Mouse (Mus musculus) testis, adult 2 months (tissue): ENCODE data around the gene Cd6.

Experiments
- CTCF ChIP-seq: fragments of 200-500 bp; IDR thresholded peaks from 2 replicates; pipeline ENCODE4 v1.5.1; 2012; ENCODE audit warnings: low read depth, mild to moderate bottlenecking, inconsistent platforms, low read length, moderate library complexity; ENCODE audit not compliant: control insufficient read depth, insufficient read depth, insufficient replicate concordance
- POLR2A ChIP-seq: fragments of 200-500 bp; IDR thresholded peaks from 2 replicates; pipeline ENCODE4 v1.6.1; 2012; ENCODE audit warnings: low read depth, mild to moderate bottlenecking, inconsistent platforms, low read length, moderate library complexity; ENCODE audit not compliant: control insufficient read depth

DNA sequence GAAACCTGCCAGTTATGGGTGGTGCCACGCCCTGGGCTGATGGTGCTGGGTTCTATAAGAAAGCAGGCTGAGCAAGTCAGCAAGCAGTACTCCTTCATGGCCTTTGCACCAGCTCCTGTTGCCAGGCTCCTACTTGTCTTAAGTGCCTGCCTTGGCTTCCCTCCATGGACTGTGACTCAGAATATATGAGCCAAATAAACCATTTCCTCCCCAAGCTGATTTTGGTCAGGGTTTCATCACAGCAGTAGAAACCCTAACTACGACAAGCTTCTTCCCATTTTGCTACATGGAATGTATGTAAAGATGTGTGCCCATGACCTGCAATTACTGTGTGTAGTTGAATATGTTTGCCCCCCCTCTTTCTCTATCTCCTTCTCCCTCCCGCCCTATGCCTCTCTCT, 3.8 kb upstream of the Cd6 start:
- no peak for TF ChIP-seq CTCF
- TF ChIP-seq POLR2A: no peak
